Mouse (Mus musculus): ENCODE data around the gene Dnajb5.

Dnajb5 gene

GRCm38 (mm10) chr4:42944185-42944584 lies 5.4 kb upstream of the Dnajb5 start:
- DNase-seq (ENCODE audit: low read depth) = no peak

- DNase-seq (ENCODE audit: low read depth) = no peak
Observed at GRCm38 (mm10) chr4:42945043-42945442, 4.6 kb upstream of the Dnajb5 start.

- DNase-seq (ENCODE audit: low read depth) = no peak
Observed at GRCm38 (mm10) chr4:42945445-42945844, 4.2 kb upstream of the Dnajb5 start.

GRCm38 (mm10) chr4:42945952-42946351 lies 3.7 kb upstream of the Dnajb5 start:
- peak; percentile 72 for DNase-seq (ENCODE audit: low read depth)

- peak; percentile 32 for DNase-seq (ENCODE audit: low read depth)
Observed at GRCm38 (mm10) chr4:42946733-42947290, 2.8 kb upstream of the Dnajb5 start.

GRCm38 (mm10) chr4:42948527-42948926 lies 1.1 kb upstream of the Dnajb5 start:
- peak; percentile 16 for DNase-seq (ENCODE audit: low read depth)

GRCm38 (mm10) chr4:42949051-42949675 lies 451 bp upstream of the Dnajb5 start:
- no peak for DNase-seq (ENCODE audit: low read depth)

- DNase-seq (ENCODE audit: low read depth) = peak; percentile 96
Observed at GRCm38 (mm10) chr4:42950065-42950558, 498 bp downstream of the Dnajb5 start.

- DNase-seq (ENCODE audit: low read depth) = peak; percentile 10
Observed at GRCm38 (mm10) chr4:42951206-42952195, 1.9 kb downstream of the Dnajb5 start.

GRCm38 (mm10) chr4:42952563-42952962 lies 2.9 kb downstream of the Dnajb5 start:
- DNase-seq (ENCODE audit: low read depth) = no peak

- DNase-seq (ENCODE audit: low read depth) = no peak
Observed at GRCm38 (mm10) chr4:42953435-42954094, 4.0 kb downstream of the Dnajb5 start.

GRCm38 (mm10) chr4:42954297-42954696 lies 4.7 kb downstream of the Dnajb5 start:
- peak; percentile 57 for DNase-seq (ENCODE audit: low read depth)

- no peak for DNase-seq (ENCODE audit: low read depth)
Observed at GRCm38 (mm10) chr4:42955200-42955599, 5.6 kb downstream of the Dnajb5 start.

- DNase-seq (ENCODE audit: low read depth) = no peak
Observed at GRCm38 (mm10) chr4:42956581-42956980, 7.0 kb downstream of the Dnajb5 start.

- no peak for DNase-seq (ENCODE audit: low read depth)
Observed at GRCm38 (mm10) chr4:42957306-42957705, 7.7 kb downstream of the Dnajb5 start.

GRCm38 (mm10) chr4:42957979-42958378 lies 8.4 kb downstream of the Dnajb5 start:
- DNase-seq (ENCODE audit: low read depth) = no peak

GRCm38 (mm10) chr4:42958942-42959341 lies 9.3 kb downstream of the Dnajb5 start:
- no peak for DNase-seq (ENCODE audit: low read depth)

- DNase-seq (ENCODE audit: low read depth) = no peak
Observed at GRCm38 (mm10) chr4:42959382-42959781, 9.8 kb downstream of the Dnajb5 start.

- peak; percentile 83 for DNase-seq (ENCODE audit: low read depth)
Observed at GRCm38 (mm10) chr4:42961592-42961991, 12.0 kb downstream of the Dnajb5 start.

- peak; percentile 41 for DNase-seq (ENCODE audit: low read depth)
Observed at GRCm38 (mm10) chr4:42963480-42963879, 13.9 kb downstream of the Dnajb5 start.

- DNase-seq (ENCODE audit: low read depth) = peak; percentile 88
Observed at GRCm38 (mm10) chr4:42965039-42965719, 15.6 kb downstream of the Dnajb5 start.

All from naive thymus-derived CD4-positive, alpha-beta T cell, adult 2 months (primary cell).